Mouse (Mus musculus) brain, adult 2 months (tissue): Measurements from ENCODE around the gene AI661453.
A peak's percentile ranks its signal among the peaks of the same experiment; 100 is the strongest.

Experiments used
- DNase-seq: peaks from one replicate; pipeline ENCODE4 v3.0.0; 2011; ENCODE audit warnings: low read depth, low spot score

Gene AI661453

DNA sequence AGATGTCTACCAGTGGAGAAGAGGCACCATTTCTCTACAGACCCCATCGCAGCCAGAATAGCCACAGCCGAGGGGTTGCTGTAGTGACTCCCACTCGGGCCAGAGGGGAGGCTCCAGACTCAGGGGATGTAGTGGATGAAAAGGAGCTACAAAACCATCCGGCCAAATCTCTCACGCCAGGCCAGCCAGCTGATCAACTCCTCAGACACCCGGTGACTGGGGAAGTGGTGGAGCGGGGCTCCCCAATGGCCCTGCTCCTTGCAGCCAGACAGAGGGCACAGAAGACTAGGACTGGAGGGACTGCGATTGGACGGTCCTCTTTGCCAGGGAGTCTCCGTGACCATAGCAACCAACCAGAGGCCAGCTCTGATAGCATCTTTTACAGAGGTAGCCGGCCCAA is 31.2 kb downstream of the AI661453 start:
- DNase-seq = no peak

DNA sequence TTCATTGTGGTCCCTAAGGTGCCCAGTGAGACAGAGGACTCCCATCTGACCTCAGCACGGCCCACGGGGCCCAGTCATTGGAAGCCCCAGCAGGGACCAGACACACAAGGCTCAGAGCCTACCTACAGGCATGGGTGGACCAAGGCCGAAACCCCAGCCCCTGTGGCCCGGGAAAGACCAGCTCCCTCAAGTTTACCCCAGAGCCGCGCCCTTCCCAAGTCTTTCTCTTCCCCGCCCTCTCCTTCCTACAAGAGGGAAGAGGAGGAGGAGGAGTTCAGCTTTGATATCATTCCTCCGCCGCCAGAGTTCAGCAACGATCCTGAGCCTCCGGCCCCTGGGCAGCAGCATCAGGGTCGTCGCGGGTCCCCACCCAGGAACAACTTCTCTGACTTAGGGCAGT is 31.6 kb downstream of the AI661453 start:
- no peak for DNase-seq

DNA sequence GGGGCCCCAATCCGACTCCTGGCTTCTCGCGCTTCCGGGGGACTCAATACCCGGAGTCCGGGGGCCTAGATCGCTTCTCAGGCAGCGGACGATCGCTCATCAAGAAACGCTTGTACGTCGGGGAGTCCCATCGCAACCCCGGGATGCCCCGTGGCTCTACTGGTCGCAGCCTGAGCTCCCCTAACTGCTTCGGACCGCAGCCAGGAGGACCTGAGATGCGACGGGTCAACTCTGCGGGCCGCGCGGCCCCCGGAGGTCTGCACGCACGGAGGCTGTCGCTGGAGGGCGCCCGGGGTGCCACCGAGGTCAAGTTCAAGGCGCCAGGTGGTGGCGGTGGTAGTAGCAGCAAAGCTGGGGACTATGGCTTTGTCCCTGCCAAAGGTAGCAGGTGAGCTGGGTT is 32.1 kb downstream of the AI661453 start:
- DNase-seq = no peak

- DNase-seq = no peak
Observed at GRCm38 (mm10) chr17:47469642-47470041, 33.2 kb downstream of the AI661453 start.

DNA sequence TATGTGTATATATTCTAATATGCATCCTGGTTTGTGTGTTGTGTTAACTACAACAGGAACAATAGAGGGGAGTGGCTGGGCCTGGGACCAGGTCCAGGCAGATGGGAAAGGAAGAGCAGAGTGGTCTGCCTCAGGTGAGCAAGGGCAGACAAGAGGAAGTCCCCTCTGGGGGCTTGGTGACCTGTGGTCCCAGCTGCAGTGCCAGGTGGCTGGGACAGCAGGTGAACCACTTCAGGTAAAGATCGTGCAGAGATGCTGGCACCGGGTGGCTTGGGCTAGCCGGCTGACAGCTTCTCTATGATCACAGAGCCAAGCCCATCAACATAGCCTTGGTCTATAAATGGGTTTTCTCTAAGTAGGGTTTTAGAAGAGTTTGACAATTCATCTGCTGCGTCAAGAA is 33.7 kb downstream of the AI661453 start:
- peak; percentile 73 for DNase-seq

DNA sequence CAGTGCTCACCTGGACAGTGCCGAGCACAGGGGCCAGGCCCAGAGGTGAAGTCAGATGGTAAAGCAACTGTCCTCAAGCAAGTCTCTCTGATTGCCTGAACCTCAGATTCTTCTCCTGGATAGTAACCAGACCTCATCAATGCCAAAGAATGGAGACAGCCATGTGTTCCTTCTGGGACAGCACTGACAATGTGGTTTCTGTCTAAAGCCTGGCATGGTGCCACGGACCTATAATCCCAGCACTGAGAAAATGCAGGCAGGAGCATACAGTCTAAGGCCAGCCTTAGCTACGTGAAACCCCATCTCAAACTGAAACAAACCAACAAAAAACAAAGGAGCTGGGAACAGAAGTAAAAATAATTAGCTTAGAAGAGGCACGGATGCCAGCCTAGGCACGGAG is 34.3 kb downstream of the AI661453 start:
- peak; percentile 86 for DNase-seq

- no peak for DNase-seq
Observed at GRCm38 (mm10) chr17:47472435-47473350, 36.3 kb downstream of the AI661453 start.

DNA sequence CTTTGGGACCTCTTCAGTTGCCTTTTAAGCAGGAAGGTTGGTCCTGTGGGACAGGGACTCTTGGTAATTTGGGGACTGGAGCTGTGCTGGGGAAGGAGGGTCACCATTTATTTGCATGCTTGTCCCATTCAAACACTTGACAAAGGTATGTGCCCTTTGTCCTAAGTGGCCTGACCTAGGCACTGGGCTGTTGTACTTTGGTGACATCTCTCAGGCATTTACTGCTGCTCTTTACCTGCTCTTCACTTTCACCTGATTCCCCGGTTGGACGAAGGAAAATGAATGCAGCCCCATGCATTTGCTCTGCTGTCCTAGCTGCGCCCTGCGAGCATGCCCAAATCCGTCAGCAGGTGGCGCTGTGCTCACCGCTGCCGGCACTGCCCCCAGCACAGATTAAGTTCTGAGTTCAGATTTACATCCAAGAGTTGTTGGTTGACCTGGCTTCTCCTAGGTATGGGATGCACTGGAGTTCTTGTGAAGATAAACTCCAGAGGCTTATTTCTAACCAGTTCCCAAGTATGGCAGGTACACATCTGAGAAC is 37.1 kb downstream of the AI661453 start:
- DNase-seq = no peak

GRCm38 (mm10) chr17:47474250-47474649 is 37.8 kb downstream of the AI661453 start:
- no peak for DNase-seq

DNA sequence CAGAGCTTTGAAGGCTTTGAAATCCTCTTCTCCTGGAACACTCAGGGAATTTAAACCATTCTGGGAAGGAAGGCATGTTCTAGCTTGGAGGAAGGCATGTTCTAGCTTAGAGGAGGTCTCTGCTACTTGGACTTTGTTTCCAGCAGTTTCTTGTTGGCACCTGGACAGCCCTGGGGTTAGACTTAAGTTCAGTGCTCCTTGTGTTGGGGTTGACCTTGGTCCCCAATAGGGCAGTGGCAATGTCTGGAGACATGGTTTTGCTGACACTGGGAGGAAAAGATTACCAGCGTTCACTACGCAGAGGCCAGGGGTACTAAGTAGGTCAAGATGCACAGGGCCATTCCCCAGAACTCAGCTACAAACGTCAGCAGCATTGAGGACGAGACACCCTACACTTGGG is 38.8 kb downstream of the AI661453 start:
- no peak for DNase-seq

DNA sequence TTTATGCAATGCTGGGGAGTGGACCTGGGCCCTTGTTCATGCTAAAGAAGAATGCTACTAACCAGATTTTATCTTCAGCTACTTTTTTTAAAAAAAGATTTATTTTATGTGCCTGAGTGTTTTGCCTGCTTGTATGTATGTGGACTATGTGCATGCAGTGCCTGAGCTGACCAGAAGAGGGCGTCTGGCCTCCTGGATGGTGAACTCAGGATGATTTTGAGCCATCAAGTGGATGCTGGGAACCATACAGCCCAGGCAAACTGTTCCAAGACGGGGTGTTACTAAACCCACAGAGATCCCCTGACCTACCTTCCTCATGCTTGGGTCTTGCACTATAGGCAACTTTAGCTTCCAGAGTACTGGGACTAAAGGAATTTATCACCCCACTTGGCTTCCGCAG is 39.3 kb downstream of the AI661453 start:
- no peak for DNase-seq

GRCm38 (mm10) chr17:47479887-47480286 is 43.5 kb downstream of the AI661453 start:
- no peak for DNase-seq

GRCm38 (mm10) chr17:47482401-47482800 is 46.0 kb downstream of the AI661453 start:
- DNase-seq = peak; percentile 56

GRCm38 (mm10) chr17:47484241-47484921 is 48.0 kb downstream of the AI661453 start:
- DNase-seq = no peak

DNA sequence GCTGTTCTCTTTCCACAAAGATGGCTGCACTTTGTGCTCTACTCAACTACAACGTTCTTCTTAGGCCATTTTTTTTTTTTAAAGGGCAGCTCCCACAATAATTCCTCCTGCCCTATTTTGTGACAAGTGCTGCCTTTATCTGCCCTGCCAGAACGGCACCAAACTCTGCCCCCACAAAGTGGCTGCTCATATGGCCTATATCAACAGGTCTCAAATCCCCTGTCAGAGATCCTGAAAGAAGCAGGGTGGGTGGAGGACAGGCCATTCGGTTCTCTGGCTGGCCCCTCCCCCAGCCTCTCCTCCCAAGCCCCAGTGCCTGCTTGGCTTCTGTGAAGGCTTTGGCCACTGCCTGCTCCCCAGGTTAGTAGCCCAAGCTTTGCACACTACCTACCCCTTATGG is 48.6 kb downstream of the AI661453 start:
- no peak for DNase-seq

GRCm38 (mm10) chr17:47485791-47486190 is 49.4 kb downstream of the AI661453 start:
- DNase-seq = no peak

- DNase-seq = no peak
Observed at GRCm38 (mm10) chr17:47490791-47491190, 54.4 kb downstream of the AI661453 start.

DNA sequence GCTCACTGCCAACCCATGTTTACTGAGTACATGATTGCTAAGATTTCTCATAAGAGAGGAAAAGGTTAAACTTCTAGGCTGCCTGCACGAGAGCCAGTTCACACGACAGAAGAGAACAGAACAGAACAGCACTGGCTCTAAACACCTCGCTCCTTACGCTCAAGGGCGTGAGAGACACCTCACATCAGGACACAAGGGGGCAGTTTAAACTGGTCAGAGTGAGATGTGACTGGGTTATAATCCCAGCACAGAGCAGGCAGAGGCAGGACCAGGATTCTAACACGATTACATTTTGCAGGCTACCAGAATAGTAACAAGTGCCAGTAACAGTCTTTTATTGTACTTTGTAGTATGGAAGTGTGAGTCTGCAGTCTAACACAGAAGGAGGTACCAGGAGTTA is 56.3 kb downstream of the AI661453 start:
- DNase-seq = no peak

DNA sequence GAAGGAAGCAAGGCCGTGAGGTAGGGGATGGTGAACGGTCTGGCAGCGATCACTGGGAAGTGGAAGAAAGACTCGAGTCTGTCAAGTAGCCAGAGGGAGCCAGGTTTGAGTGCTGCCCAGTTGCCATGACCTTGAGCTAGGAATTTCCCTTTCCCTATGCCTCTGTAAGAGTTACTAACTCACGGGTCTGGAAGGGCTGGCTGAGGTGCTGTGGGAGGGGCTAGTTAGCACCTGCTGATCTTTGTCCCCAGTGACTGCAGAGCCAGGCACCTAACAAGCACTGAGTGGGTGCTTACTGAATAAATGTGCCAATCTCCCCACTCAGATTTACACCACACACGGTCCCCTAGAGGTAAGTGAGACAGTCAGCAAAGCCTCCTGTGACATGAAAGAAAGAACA is 57.2 kb downstream of the AI661453 start:
- no peak for DNase-seq

DNA sequence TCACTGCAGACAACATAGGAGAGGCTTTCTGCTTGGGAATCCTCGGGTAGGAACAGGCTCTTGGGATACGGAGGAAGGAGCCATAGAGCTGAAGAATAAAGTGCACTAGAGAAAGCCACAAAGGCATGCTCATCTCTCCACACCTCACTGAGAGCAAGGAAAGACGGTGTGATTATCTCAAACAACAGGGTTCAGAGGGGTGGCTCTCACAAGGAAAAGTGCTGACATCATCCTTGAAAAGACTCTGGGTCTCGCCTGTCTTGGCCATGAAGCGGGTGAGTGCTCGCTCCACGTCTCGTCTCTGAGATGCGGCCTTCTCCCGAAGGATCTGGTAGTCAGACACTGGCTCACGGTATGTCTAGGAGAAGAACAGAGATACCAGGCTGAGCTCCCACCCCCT is 57.7 kb downstream of the AI661453 start:
- no peak for DNase-seq

DNA sequence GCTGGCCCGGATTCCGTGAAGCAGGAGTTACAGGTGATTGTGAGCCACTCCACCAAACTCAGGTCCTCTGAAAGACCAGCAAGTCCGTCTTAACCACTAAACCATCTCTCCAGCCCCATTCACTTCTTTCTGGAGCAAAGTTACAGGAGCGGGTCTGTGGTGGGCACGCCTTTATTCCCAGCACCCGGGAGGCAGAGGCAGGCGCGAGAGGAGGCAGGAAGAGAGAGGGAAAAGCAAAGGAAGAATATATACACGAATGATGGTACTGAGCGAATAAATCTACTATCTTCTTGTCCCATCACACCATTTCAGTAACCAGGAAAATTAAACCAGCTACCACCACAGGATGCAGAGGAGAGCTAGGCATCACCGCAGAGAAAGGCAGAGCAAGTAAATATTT is 65.1 kb downstream of the AI661453 start:
- no peak for DNase-seq

- peak; percentile 97 for DNase-seq
Observed at GRCm38 (mm10) chr17:47501946-47502706, 65.7 kb downstream of the AI661453 start, which contains the start of gene Taf8. Gene Taf8 (minus strand): TSS chr17:47502292.
